In the genomic region with DNA sequence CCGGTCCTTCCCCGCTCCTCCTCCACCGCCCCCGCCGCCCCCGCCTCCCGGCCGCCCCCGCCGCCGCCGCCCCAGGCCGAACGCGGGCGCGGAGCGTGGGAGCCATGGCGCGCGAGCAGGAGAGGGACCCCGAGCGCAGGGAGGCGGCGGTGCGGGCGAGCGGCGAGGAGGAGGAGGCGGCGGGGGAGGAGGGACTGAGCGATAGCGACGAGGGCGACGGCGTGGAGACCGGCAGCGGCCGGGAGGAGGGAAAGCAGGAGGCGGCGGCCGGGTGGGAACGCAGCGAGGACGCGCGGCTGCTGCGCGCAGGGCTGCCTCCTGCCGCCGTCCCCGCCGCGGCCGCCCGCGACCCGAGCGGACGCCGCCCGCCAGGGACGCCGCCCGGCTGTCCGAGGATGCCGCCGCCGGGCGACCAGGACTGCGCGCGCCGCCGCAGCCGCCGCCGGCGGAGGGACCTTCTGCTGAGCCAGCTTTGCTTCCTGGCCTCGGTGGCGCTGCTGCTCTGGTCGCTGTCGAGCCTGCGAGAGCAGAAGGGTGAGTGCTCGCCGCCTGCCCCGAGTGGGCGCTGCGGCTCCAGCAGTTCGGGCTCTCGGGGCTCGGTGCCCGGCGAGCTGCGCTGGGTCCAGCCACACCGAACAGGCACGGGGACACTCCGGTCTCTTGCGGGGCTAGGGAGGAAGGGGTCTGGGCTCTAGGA, we compare ENCODE assay signal across 8 mouse cellular contexts. TPM values are rescaled to one million over a fixed set of nuclear protein-coding genes. Genes with fewer than 3 reads are reported as not detected.
A peak's percentile ranks its signal among the peaks of the same experiment; 100 is the strongest.
DNase-seq lines count a peak whose midpoint lies in the region; ATAC-seq and TF ChIP-seq lines count a peak whose summit lies in the region.

A gene (plus strand): TSS at position 91 of the 697 bp plus-strand sequence.

- TF ChIP-seq CTCF in testis, adult 2 months (IDR thresholded peaks at IDR 0.05; ENCODE audit: control insufficient read depth, insufficient read depth, insufficient replicate concordance, low read depth, low read length), result no peak

- H3K4me3 ChIP-seq in forebrain, embryonic 16.5 days (replicated peaks; ENCODE audit: low read length), result peak within 1 kb of the TSS; percentile 68
- H3K4me3 ChIP-seq in liver, embryonic 15.5 days (replicated peaks), result peak within 1 kb of the TSS; percentile 61
- H3K4me3 ChIP-seq in neural tube, embryonic 12.5 days, result peak within 1 kb of the TSS; percentile 87
- peak within 1 kb of the TSS; percentile 80 for H3K4me3 ChIP-seq in testis, adult 2 months (ENCODE audit: control insufficient read depth, low read depth, low read length)

- WGBS in forebrain, embryonic 16.5 days, result under 1% methylated on average over 62 of the region's 100 CpGs
- WGBS in large intestine, adult 2 months, result under 1% methylated on average over 90 of the region's 100 CpGs
- 0% methylated on average over 54 of the region's 100 CpGs for WGBS in liver, embryonic 15.5 days (ENCODE audit: insufficient replicate concordance)
- under 1% methylated on average over 63 of the region's 100 CpGs for WGBS in neural tube, embryonic 12.5 days

- peak within 1 kb of the TSS; percentile 86 for H3K4me2 ChIP-seq in forebrain, embryonic 16.5 days (ENCODE audit: low read length)
- H3K4me2 ChIP-seq in liver, embryonic 15.5 days, result peak within 1 kb of the TSS; percentile 79
- H3K4me2 ChIP-seq in neural tube, embryonic 12.5 days (replicated peaks), result peak within 1 kb of the TSS; percentile 79

- 0 out of 2 replicates have a peak, but pooled peaks have one; percentile 11 for TF ChIP-seq POLR2A in testis, adult 2 months (IDR thresholded peaks at IDR 0.05; ENCODE audit: control insufficient read depth, low read depth, low read length)

- H3K9ac ChIP-seq in forebrain, embryonic 16.5 days (replicated peaks; ENCODE audit: low read depth, low read length), result peak within 1 kb of the TSS; percentile 73
- H3K9ac ChIP-seq in liver, embryonic 15.5 days, result peak within 1 kb of the TSS; percentile 30; the same call in 1 of the 2 replicates
- H3K9ac ChIP-seq in neural tube, embryonic 12.5 days, result peak within 1 kb of the TSS; percentile 83

- peak; percentile 68 for DNase-seq in CD4-positive helper T cell, adult 2 months (ENCODE audit: low read depth, low spot score)
- peak; percentile 83 to 85 for DNase-seq in heart, postnatal 14 days
- peak; percentile 28 for DNase-seq in large intestine, adult 2 months (ENCODE audit: low read depth, low spot score)

- H3K27me3 ChIP-seq in forebrain, embryonic 16.5 days (replicated peaks; ENCODE audit: control insufficient read depth, insufficient read depth, low read length), result no peaks in the 10 kb centered on the region; the same call in 1 of the 2 replicates
- peaks cover 37% of the 10 kb centered on the region for H3K27me3 ChIP-seq in liver, embryonic 15.5 days
- H3K27me3 ChIP-seq in neural tube, embryonic 12.5 days (replicated peaks), result no peaks in the 10 kb centered on the region
- H3K27me3 ChIP-seq in testis, adult 2 months (ENCODE audit: control insufficient read depth, insufficient read depth, low read length), result no peaks in the 10 kb centered on the region; the same call in 1 of the 2 replicates

- peak; percentile 90 for ATAC-seq in cerebellum, adult (ENCODE audit: insufficient number of reproducible peaks, low FRiP score, low TSS enrichment)
- ATAC-seq in forebrain, embryonic 16.5 days, result peak; percentile 91
- peak; percentile 74 for ATAC-seq in liver, embryonic 15.5 days (ENCODE audit: insufficient read depth)
- peak; percentile 91 for ATAC-seq in neural tube, embryonic 12.5 days (ENCODE audit: low FRiP score, low read depth)

- peak within 1 kb of the TSS; percentile 76 for H3K27ac ChIP-seq in forebrain, embryonic 16.5 days (ENCODE audit: low read length)
- H3K27ac ChIP-seq in liver, embryonic 15.5 days (replicated peaks), result no peak within 1 kb of the TSS
- H3K27ac ChIP-seq in neural tube, embryonic 12.5 days, result peak within 1 kb of the TSS; percentile 81
- peak within 1 kb of the TSS; percentile 78 for H3K27ac ChIP-seq in testis, adult 2 months (ENCODE audit: control insufficient read depth, insufficient read depth, low read depth, low read length)

- H3K36me3 ChIP-seq in forebrain, embryonic 16.5 days (ENCODE audit: control insufficient read depth, insufficient read depth), result no peaks in the 10 kb centered on the region
- no peaks in the 10 kb centered on the region for H3K36me3 ChIP-seq in liver, embryonic 15.5 days (replicated peaks)
- H3K36me3 ChIP-seq in neural tube, embryonic 12.5 days, result no peaks in the 10 kb centered on the region
- no peaks in the 10 kb centered on the region for H3K36me3 ChIP-seq in testis, adult 2 months (ENCODE audit: control insufficient read depth, insufficient read depth, low read length)

- H3K9me3 ChIP-seq in forebrain, embryonic 16.5 days (ENCODE audit: control insufficient read depth, low read length), result no peaks in the 10 kb centered on the region
- H3K9me3 ChIP-seq in liver, embryonic 15.5 days (replicated peaks), result no peaks in the 10 kb centered on the region
- no peaks in the 10 kb centered on the region for H3K9me3 ChIP-seq in neural tube, embryonic 12.5 days

- intact Hi-C loops in heart, postnatal 14 days (cut with DNase I), result loop anchor here (2.0 to 10.0 kb wide), 3 partner anchors 119 to 533 kb away; no protein-coding TSS in a partner anchor

- H3K4me1 ChIP-seq in forebrain, embryonic 16.5 days (replicated peaks; ENCODE audit: control insufficient read depth, insufficient read depth, low read length), result peaks cover 11% of the 10 kb centered on the region
- peaks cover 5% of the 10 kb centered on the region; the same call in 1 of the 2 replicates for H3K4me1 ChIP-seq in liver, embryonic 15.5 days (replicated peaks)
- peaks cover 11% of the 10 kb centered on the region for H3K4me1 ChIP-seq in neural tube, embryonic 12.5 days
- H3K4me1 ChIP-seq in testis, adult 2 months (ENCODE audit: control insufficient read depth, insufficient read depth, low read length), result peaks cover 10% of the 10 kb centered on the region

RNA-seq across cellular contexts. Expression of the gene that starts here (rescaled TPM):
- polyA plus RNA-seq in forebrain, embryonic 16.5 days (2015; fragmentation: Nextera tagmentation; extraction: Ambion mirVana), result 5.0 and 8.0 TPM in 2 replicates
- total RNA-seq in heart, postnatal 14 days (2021), result 1 to 10 TPM; 3.7 to 4.2 TPM
- polyA plus RNA-seq in large intestine, adult 2 months (2012; rRNA removed), result 9.8 and 11.9 TPM in 2 replicates
- 0.68 and 0.71 TPM in 2 replicates for polyA plus RNA-seq in liver, embryonic 15.5 days (2015; fragmentation: Nextera tagmentation; extraction: Ambion mirVana)
- 7.9 TPM in 2 replicates for polyA plus RNA-seq in neural tube, embryonic 12.5 days (2016; fragmentation: Nextera tagmentation; extraction: Ambion mirVana)
- polyA plus RNA-seq in testis, adult 2 months (2012; rRNA removed), result 7.0 and 9.3 TPM in 2 replicates

Comparison
In these comparisons a context has a peak if more than half of its experiments do, and no peak if none do; other contexts are left out.
1. Peak in ATAC-seq, H3K4me3 ChIP-seq, H3K9ac ChIP-seq and H3K4me2 ChIP-seq in liver, embryonic 15.5 days; RNA of the gene not detected or under 1 TPM.
2. DNase-seq: peak in every context shown above with its lines; median percentile 84 in heart, postnatal 14 days; 68 in CD4-positive helper T cell, adult 2 months; 28 in large intestine, adult 2 months.
3. H3K9ac ChIP-seq: peak in every context shown above with its lines; median percentile 83 in neural tube, embryonic 12.5 days; 73 in forebrain, embryonic 16.5 days; 30 in liver, embryonic 15.5 days.